Mouse (Mus musculus): Measurements from ENCODE around the gene Kcnk2. TPM values are rescaled to one million over a fixed set of nuclear protein-coding genes. Genes with fewer than 3 reads are reported as not detected.

The Kcnk2 gene
- polyA plus RNA-seq, 1 experiment from 2014 or later: 3.0 TPM

Small RNA genes lying within 50 kb of the gene (microRNA-seq; reads per million reads assigned to microRNA genes)
- gene Gm24092: not detected
